Mouse (Mus musculus) C2C12 (cell line): ENCODE data around the gene Cd300a.

Source experiments
- MAX ChIP-seq: IDR thresholded peaks from one replicate; pipeline ENCODE4 v1.6.1; 2011; ENCODE audit warnings: mild to moderate bottlenecking, control low read depth
- MYOD1 ChIP-seq: IDR thresholded peaks from one replicate; pipeline ENCODE4 v1.6.1; 2011; ENCODE audit warnings: low read depth; ENCODE audit not compliant: control insufficient read depth, insufficient read length

DNA sequence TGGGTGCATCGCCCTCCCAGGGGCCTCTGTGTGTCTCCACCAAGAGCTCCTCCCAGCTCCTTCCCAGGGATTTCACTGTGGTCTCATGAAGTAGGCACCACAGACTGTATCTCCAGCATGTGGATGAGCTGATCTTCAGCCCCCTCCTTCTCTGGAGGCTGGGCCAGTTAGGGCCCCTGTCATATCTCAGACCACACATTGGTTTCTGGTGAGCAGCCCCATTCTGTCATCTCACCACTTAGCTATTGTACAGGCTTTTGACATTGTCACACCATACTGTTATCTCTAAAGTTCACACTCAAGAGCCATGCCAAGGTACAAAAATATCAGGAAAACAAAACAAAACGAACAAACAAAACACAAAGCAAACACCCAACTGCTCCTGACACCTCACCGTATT, 6.2 kb downstream of the Cd300a start:
- TF ChIP-seq MYOD1: no peak
- TF ChIP-seq MAX: no peak
